Mouse (Mus musculus) left cerebral cortex, adult 18-20 months (tissue): ENCODE results near the gene Recql. TPM values are rescaled to one million over a fixed set of nuclear protein-coding genes. Genes with fewer than 3 reads are reported as not detected.

Source experiments
- DNase-seq, 2 experiments: peaks; one replicate each; pipeline ENCODE4 v3.0.0; 2021 to 2022; ENCODE audit warnings: low spot score in 2 of 2, mixed read lengths in 1 of 2
- long read RNA-seq, 2 experiments: library from polyadenylated mRNA; stranded (forward); transcript quantifications; one replicate each; pipeline ENCODE4 v2.0.0; 2021
- total RNA-seq, 2 experiments: library from RNA; stranded (reverse); gene quantifications; 2 replicates each; pipeline ENCODE4 v1.2.3; 2021

Gene Recql
- total RNA-seq, result 10 to 100 TPM; 22.1 to 23.1 TPM
- long read RNA-seq, experiment 1, transcript Recql-203 (15 exons, 3,389 nt), result major isoform, 17 of 29 reads
- long read RNA-seq, experiment 1, partial matches to known transcripts, result 4 of 29 reads
- long read RNA-seq, experiment 1, other reads (novel, unspliced or antisense), result 7 of 29 reads
- long read RNA-seq, experiment 2, transcript Recql-203 (15 exons, 3,389 nt), result major isoform, 12 of 23 reads
- long read RNA-seq, experiment 2, partial matches to known transcripts, result 5 of 23 reads
- long read RNA-seq, experiment 2, other reads (novel, unspliced or antisense), result 6 of 23 reads

GRCm38 (mm10) chr6:142387011-142387754 is at the start of gene Recql, which contains the start of gene Golt1b:
Gene Recql (minus strand): TSS chr6:142387087.
Gene Golt1b (plus strand): TSS chr6:142387221.
- peak; percentile 98 to 99 for DNase-seq

GRCm38 (mm10) chr6:142429072-142429471 is 42.2 kb upstream of the Recql start:
- no peak for DNase-seq

DNA sequence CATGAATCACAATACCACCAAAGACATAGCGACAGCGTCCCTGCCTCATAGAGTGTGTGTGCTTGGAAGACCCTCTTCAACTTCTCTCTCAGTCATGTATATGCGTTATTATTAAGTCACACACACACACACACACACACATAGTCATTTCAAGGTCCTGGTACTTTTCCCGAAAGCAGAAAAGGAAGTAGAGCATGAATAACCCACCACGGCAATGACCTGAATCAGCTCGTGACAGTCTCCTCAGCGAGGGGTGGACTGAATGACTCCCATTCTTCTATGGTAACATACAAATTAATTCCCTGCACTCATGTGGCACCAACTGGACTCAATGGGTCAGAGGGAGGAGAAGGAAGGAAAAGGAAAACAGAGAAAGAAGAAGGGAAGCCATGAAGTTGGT is 38.1 kb upstream of the Recql start:
- no peak for DNase-seq

GRCm38 (mm10) chr6:142414597-142414996 is 27.7 kb upstream of the Recql start:
- DNase-seq, result no peak

DNA sequence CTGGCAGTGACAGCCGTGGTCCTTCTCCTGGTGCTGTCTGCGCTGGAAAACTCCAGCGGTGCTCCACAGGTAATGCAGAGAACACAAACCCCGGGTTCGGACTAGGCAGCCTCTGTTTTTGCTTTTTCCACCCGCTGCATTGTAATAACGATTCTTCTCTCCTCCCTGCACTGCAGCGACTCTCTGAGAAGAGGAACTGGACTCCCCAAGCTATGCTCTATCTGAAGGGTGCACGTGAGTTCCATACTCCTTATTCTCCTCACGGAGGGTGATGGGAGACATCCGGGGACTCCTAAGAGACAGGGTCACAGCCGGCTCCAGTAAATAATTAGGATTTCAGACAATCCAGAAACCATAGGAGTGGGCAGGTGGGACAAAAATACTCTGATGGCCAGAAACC is 27.0 kb upstream of the Recql start:
- DNase-seq, result no peak

- DNase-seq, result no peak
Observed at GRCm38 (mm10) chr6:142412906-142413491, 26.1 kb upstream of the Recql start, which contains the start of gene Spx. Gene Spx (plus strand): TSS chr6:142413441.

DNA sequence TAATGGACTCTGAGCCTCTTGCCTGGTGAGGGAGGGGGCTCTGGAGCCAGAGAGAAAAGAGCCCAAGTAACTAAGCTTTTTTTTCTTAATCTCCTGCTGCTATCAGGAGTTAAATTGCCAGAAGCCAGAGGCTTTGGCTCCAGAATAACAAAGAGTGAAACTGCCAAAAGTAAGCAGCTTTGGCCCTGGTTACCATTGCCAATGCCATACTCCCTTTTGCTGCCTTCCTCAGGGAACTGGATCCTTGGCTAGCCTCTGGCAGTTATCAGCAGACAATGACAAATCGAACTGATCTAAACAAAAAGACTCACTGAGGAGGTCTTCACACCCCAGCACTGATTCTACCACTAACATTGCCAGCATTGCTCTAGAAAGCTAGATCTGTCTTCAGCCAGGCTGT is 24.3 kb upstream of the Recql start:
- DNase-seq, result no peak

DNA sequence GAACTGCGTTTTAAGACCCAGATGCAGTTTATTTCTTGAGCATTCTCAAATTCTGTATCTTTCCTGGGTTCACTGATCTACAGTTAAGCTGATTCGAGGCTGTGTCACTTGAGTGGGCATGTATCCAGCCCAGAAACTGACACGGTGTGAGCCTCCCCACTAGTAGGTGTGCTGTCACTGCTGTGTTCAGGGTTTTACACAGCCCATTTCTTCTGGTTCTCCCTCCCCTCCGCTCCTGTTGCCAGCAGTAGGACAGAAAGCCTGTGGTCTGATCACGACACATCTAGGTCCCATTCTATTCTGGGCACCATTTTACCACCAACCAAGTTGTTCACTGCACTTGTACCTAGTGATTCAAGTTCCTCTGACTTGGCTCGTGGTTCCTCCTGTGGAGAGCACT is 8.9 kb upstream of the Recql start:
- no peak for DNase-seq

DNA sequence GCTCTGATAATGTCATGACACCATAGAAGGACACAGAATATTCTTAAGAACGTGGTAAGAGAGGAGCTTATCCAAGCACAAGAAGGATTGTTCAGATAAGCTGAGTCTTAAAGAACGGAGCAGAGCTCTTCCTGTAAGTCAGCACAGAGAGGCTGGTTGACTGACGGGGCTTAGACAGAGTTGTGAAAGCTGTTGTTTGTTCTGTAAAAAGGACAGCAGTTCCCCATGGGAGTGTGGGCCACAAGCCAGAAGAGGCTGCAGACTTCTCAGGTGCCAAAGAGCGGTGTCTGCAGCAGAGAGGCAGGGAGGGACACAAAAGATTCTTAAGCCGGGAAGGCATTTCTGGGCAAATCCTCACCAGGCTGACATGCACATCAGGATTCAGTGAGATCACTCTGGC is 7.8 kb upstream of the Recql start:
- DNase-seq, result peak in 1 of 2 experiments; percentile 9

GRCm38 (mm10) chr6:142392312-142392711 is 5.4 kb upstream of the Recql start:
- DNase-seq, result no peak

DNA sequence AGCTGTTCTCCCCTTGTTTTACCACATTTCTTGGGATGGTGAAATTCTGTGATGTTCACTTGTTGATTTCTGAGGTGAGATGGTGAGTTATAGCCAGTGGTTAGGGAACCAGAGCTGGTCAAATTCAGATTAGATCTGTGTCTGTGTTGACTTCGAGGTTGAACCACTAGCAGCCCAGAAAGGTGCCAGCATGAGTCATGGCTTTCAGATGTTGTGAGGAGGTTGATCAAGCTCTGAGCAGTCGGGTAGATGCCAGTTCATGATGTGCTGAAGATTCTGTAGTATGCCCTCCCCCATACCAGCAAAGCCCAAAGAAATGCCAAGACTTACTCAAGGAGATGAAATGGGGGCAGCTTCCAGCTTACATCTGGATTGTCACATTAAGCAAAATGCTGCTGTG is 2.2 kb upstream of the Recql start:
- no peak for DNase-seq

DNA sequence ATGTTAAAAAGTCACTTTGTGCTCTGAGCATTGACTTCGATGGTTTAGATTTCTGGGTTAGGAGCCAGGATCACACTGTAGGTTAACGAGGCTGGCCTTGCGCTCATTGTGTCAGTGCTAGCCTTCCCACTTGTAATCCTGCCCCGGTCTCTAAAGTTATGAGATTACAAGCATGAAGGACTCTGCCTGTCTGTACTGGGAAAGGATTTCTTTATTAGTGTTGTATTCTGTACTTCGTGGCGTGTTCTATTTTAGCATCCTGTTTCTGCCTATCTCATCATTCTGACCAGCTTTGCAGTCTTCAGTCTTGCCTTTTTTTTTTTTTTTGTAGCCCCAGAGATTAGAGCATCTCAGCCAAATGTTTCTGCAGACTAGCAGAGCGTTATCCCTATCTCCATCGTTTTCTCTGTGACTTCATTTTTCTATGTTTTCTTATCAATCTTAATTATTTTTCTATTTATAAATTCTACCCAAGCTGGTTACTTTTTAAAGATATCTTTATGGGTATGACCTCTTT is 926 bp upstream of the Recql start:
- no peak for DNase-seq

GRCm38 (mm10) chr6:142386285-142387010 is 439 bp downstream of the Recql start:
- DNase-seq, result no peak

DNA sequence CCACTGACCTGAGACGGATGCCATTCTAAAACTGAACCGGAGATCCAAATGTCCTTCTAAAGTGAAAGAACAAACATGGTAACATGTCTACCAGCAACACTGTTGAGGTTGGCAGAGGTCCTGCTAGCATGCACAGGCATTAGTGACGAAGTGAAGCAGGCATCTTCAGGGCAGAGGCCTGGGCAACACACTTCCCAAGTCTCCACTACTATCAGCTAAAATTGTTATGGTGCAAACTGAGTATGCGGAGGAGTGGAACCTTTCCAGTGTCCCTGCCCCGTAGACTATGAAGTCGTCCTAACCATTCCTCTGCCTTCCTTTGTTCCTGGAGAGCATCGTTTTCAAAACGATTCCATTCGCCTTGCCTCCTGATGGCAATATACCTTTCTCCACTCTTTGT is 2.4 kb downstream of the Recql start:
- DNase-seq, result no peak

DNA sequence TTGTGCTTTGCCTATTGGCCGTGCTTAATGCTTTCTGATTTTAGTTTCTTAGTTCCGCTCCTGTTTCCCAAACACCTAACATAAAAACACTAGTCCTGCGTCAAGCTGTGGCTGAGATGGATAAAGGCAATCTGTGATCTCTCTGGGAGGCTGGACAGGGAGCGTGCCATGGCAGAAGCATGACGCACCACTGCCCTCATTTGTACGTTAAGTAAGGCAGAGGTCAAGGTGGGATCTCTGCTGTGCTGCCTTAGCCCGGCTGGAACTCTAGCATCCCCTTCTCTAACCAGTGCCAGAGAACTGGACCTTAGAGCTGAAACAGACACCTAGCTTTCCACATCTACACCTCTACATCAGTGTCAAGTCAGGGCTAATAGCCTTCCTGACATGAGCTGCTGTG is 5.3 kb downstream of the Recql start:
- no peak for DNase-seq

- no peak for DNase-seq
Observed at GRCm38 (mm10) chr6:142379961-142380360, 6.9 kb downstream of the Recql start.

GRCm38 (mm10) chr6:142378576-142379330 is 8.1 kb downstream of the Recql start:
- no peak for DNase-seq

DNA sequence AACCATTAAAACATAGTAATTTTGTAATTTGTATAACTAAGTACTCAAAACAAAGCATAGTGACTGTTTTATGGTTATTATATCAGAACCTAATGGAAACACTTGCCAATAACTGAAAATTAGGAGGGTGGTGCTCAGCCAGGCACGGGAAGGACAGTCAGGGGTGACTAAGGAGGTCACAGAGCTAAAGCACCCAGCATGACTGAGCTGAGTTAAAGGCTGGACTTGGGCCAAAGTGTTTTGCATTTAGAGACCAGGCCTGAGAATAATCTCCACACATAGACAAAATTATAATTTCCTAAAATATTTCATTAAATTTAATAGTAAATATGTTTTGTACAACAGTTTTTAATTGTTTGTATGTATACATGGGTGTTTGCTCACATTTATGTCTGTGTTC is 9.8 kb downstream of the Recql start:
- DNase-seq, result no peak

- DNase-seq, result no peak
Observed at GRCm38 (mm10) chr6:142369568-142369967, 17.3 kb downstream of the Recql start.

DNA sequence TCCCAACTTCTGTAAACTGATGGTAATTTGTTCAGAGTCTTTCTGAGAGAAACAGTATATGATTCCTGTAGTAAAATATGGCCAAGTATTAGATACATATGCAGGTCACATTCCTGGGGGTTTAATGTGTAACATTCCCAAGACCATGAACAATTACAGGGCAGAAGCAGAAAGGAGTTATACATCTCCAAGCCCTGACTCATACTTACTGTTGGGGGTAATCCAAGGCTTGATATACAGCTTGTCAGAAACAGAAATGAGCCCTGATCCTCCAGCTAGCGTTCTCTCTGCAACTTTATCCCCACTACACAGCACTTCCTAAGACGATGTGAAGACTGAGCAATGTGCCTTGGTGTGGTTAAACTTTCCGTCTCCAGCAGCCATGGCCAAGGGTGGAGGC is 19.3 kb downstream of the Recql start:
- no peak for DNase-seq
